Mouse (Mus musculus): ENCODE data around the gene Rpp25l. TPM values are rescaled to one million over a fixed set of nuclear protein-coding genes. Genes with fewer than 3 reads are reported as not detected.
"Not testable (repeated sequence)": the region's sequence is repeated elsewhere in the genome, so short reads cannot be mapped to it uniquely, and the experiment has no call there.

Rpp25l gene
- total RNA-seq, 2 experiments from 2014 or later: 27.8 to 33.2 TPM

GRCm38 (mm10) chr4:41702226-41702625, 11.1 kb downstream of the Rpp25l start:
- DNase-seq (ENCODE audit: low spot score in 2 of 2); intact Hi-C loops (cut with DNase I): not testable (repeated sequence)

GRCm38 (mm10) chr4:41700224-41700623, 13.1 kb downstream of the Rpp25l start:
- intact Hi-C loops (cut with DNase I): not testable (repeated sequence)

GRCm38 (mm10) chr4:41699783-41700182, 13.6 kb downstream of the Rpp25l start, which contains the start of gene Il11ra1:
Gene Il11ra1 (plus strand): TSS chr4:41699989.
- DNase-seq (ENCODE audit: low spot score in 2 of 2); intact Hi-C loops (cut with DNase I): not testable (repeated sequence)

More at GRCm38 (mm10) chr4:41700224-41700623, 13.1 kb downstream of the Rpp25l start:
- DNase-seq (ENCODE audit: low spot score in 2 of 2): not testable (repeated sequence)

- DNase-seq (ENCODE audit: low spot score in 2 of 2); intact Hi-C loops (cut with DNase I): not testable (repeated sequence)
Observed at GRCm38 (mm10) chr4:41698421-41699016, 14.8 kb downstream of the Rpp25l start.

- intact Hi-C loops (cut with DNase I): not testable (repeated sequence)
- peak; percentile 80 to 84 for DNase-seq (ENCODE audit: low spot score in 2 of 2)
Observed at GRCm38 (mm10) chr4:41696930-41697841, 16.1 kb downstream of the Rpp25l start, which contains the start of gene Cntfr. Gene Cntfr (minus strand): TSS chr4:41697089.

- intact Hi-C loops (cut with DNase I); DNase-seq (ENCODE audit: low spot score in 2 of 2): not testable (repeated sequence)
Observed at GRCm38 (mm10) chr4:41696452-41696851, 16.9 kb downstream of the Rpp25l start.

GRCm38 (mm10) chr4:41695800-41696199, 17.5 kb downstream of the Rpp25l start:
- intact Hi-C loops (cut with DNase I); DNase-seq (ENCODE audit: low spot score in 2 of 2): not testable (repeated sequence)

- intact Hi-C loops (cut with DNase I); DNase-seq (ENCODE audit: low spot score in 2 of 2): not testable (repeated sequence)
Observed at GRCm38 (mm10) chr4:41693511-41693910, 19.8 kb downstream of the Rpp25l start.

- DNase-seq (ENCODE audit: low spot score in 2 of 2); intact Hi-C loops (cut with DNase I): not testable (repeated sequence)
Observed at GRCm38 (mm10) chr4:41690014-41690413, 23.3 kb downstream of the Rpp25l start.

- intact Hi-C loops (cut with DNase I); DNase-seq (ENCODE audit: low spot score in 2 of 2): not testable (repeated sequence)
Observed at GRCm38 (mm10) chr4:41688562-41688961, 24.8 kb downstream of the Rpp25l start.

GRCm38 (mm10) chr4:41685882-41686492, 27.3 kb downstream of the Rpp25l start:
- intact Hi-C loops (cut with DNase I); DNase-seq (ENCODE audit: low spot score in 2 of 2): not testable (repeated sequence)

GRCm38 (mm10) chr4:41684931-41685453, 28.3 kb downstream of the Rpp25l start:
- intact Hi-C loops (cut with DNase I); DNase-seq (ENCODE audit: low spot score in 2 of 2): not testable (repeated sequence)

- intact Hi-C loops (cut with DNase I): not testable (repeated sequence)
- peak in 1 of 2 experiments; percentile 9 for DNase-seq (ENCODE audit: low spot score in 2 of 2)
Observed at GRCm38 (mm10) chr4:41684131-41684930, 29.0 kb downstream of the Rpp25l start.

GRCm38 (mm10) chr4:41683303-41683702, 30.0 kb downstream of the Rpp25l start:
- peak in 1 of 2 experiments; percentile 9 for DNase-seq (ENCODE audit: low spot score in 2 of 2)
- intact Hi-C loops (cut with DNase I): not testable (repeated sequence)

GRCm38 (mm10) chr4:41682789-41683188, 30.5 kb downstream of the Rpp25l start:
- intact Hi-C loops (cut with DNase I): no loop called here

GRCm38 (mm10) chr4:41681947-41682346, 31.4 kb downstream of the Rpp25l start:
- DNase-seq (ENCODE audit: low spot score in 2 of 2): no peak
- intact Hi-C loops (cut with DNase I): no loop called here

More at GRCm38 (mm10) chr4:41682789-41683188, 30.5 kb downstream of the Rpp25l start:
- DNase-seq (ENCODE audit: low spot score in 2 of 2): peak in 1 of 2 experiments; percentile 6

- intact Hi-C loops (cut with DNase I): no loop called here
- peak; percentile 33 to 46 for DNase-seq (ENCODE audit: low spot score in 2 of 2)
Observed at GRCm38 (mm10) chr4:41681176-41681575, 32.2 kb downstream of the Rpp25l start.

- no peak for DNase-seq (ENCODE audit: low spot score in 2 of 2)
- intact Hi-C loops (cut with DNase I): no loop called here
Observed at GRCm38 (mm10) chr4:41679291-41679690, 34.0 kb downstream of the Rpp25l start.

- intact Hi-C loops (cut with DNase I): no loop called here
- DNase-seq (ENCODE audit: low spot score in 2 of 2): no peak
Observed at GRCm38 (mm10) chr4:41678863-41679262, 34.5 kb downstream of the Rpp25l start.

Data from left cerebral cortex, postnatal 36 days (tissue).